Mouse (Mus musculus): ENCODE data around the gene Atp1a4.

DNA sequence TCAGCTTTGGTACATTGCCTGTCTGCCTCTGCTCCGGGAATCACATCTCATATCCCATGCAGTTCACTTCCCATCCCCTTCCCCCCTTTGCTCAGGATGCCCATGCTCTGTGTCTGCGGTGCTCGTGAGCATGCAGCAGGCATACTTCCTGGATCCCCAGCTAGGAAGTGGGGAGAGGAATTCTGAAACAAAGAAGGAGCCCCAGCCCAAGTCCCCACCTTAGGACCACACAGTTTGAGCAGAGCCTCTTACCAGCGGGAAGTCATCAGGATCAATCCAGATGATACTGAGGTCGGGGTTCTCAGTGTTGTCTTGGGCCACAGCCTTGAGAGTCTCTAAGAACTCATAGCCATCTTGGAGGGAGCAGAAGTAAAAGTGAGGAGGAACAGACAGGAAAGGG, 45.4 kb downstream of the Atp1a4 start:
- TF ChIP-seq CTCF (conservative IDR thresholded peaks at IDR 0.05; ENCODE audit: low read length) (no peak), POU5F1 (IDR thresholded peaks at IDR 0.05; ENCODE audit: borderline replicate concordance, low read length) (no peak)
